8 mouse cellular contexts compared by ENCODE assay signal in the genomic region with DNA sequence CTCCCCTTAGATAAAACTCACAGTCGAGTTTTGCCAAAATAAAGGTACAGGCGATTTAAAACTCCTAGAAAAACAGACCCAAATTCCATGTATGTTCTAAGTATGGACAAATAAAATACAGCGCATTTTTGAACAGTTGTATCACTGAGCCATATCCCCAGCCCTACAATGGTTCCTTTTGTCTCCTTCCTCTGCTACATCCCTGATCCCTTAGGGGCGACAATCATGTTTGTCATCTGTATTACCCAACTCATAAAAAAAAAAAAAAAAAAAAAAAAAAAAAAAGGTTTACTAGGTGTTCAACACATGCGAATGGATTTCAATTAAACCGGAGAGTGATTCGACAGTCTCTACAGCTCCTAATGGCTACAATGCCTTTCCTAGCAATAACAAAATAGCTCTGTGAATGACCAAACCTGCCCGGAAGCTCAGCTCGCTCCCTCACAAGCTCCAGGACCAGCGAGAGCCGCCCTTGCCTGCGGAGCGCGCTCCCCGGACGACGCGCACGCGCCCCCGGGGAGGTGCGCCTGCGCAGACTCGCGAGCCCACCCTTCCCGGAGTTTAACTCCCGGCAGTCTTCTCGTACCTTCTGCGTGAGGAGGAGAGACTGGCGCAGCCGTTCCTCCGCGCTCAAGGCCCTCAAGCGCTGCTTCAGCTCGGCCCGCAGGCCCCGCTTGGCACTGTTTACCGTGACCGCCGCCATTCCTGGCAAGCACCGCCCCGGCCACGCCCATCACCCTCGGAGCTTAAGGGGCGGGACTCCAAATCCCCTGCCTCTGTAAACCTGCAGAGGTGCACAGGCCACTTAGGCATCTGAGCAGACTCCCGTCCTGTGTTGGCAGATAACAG. TPM values are rescaled to one million over a fixed set of nuclear protein-coding genes. Genes with fewer than 3 reads are reported as not detected.
DNase-seq lines count a peak whose midpoint lies in the region; ATAC-seq and TF ChIP-seq lines count a peak whose summit lies in the region.
"Not testable (repeated sequence)": the region's sequence is repeated elsewhere in the genome, so short reads cannot be mapped to it uniquely, and the experiment has no call there.

No protein-coding gene starts in this region.

- H3K27ac ChIP-seq in embryonic facial prominence, embryonic 12.5 days: peak overlapping the region; percentile 82; the same call in 1 of the 2 replicates
- H3K27ac ChIP-seq in heart, embryonic 11.5 days (ENCODE audit: low read depth, low read length): peak overlapping the region; percentile 50; the same call in 1 of the 2 replicates
- not testable (repeated sequence) for H3K27ac ChIP-seq in intestine, postnatal 0 days (ENCODE audit: low read depth, low read length)
- H3K27ac ChIP-seq in limb, embryonic 12.5 days: peak overlapping the region; percentile 80; the same call in 1 of the 2 replicates
- peak overlapping the region; percentile 81 for H3K27ac ChIP-seq in midbrain, embryonic 12.5 days (replicated peaks)

- 0 out of 2 replicates have a peak overlapping the region, but pooled peaks have one; percentile 4 for H3K9ac ChIP-seq in embryonic facial prominence, embryonic 12.5 days
- H3K9ac ChIP-seq in heart, embryonic 11.5 days (ENCODE audit: low read depth, low read length): 0 out of 2 replicates have a peak overlapping the region, but pooled peaks have one; percentile 16
- H3K9ac ChIP-seq in intestine, postnatal 0 days (ENCODE audit: low read depth, low read length); limb, embryonic 12.5 days (replicated peaks); midbrain, embryonic 12.5 days (replicated peaks): not testable (repeated sequence)

- peak overlapping the region; percentile 39 for H3K4me2 ChIP-seq in embryonic facial prominence, embryonic 12.5 days (replicated peaks)
- H3K4me2 ChIP-seq in heart, embryonic 11.5 days: peak overlapping the region; percentile 55
- peak overlapping the region; percentile 52 for H3K4me2 ChIP-seq in intestine, postnatal 0 days (replicated peaks; ENCODE audit: low read depth)
- H3K4me2 ChIP-seq in limb, embryonic 12.5 days: peak overlapping the region; percentile 51
- peak overlapping the region; percentile 40 for H3K4me2 ChIP-seq in midbrain, embryonic 12.5 days (replicated peaks)

- DNase-seq in brain, embryonic 14.5 days (ENCODE audit: low read depth): peak; percentile 60
- peak; percentile 13 for DNase-seq in right cerebral cortex, postnatal 4 days

- H3K9me3 ChIP-seq in embryonic facial prominence, embryonic 12.5 days; heart, embryonic 11.5 days (replicated peaks; ENCODE audit: control insufficient read depth, low read length); intestine, postnatal 0 days (ENCODE audit: control insufficient read depth); limb, embryonic 12.5 days; midbrain, embryonic 12.5 days: not testable (repeated sequence)

- peak; percentile 83 for ATAC-seq in CD4-positive, CD25-positive, alpha-beta regulatory T cell, adult 4 months
- ATAC-seq in embryonic facial prominence, embryonic 12.5 days (ENCODE audit: insufficient number of reproducible peaks, insufficient read depth, low FRiP score, low TSS enrichment): peak; percentile 94
- peak; percentile 88 for ATAC-seq in heart, embryonic 11.5 days (replicated peaks; ENCODE audit: insufficient number of reproducible peaks, low FRiP score, low TSS enrichment)
- peak; percentile 92 for ATAC-seq in intestine, postnatal 0 days
- peak; percentile 93 for ATAC-seq in limb, embryonic 12.5 days (ENCODE audit: insufficient number of reproducible peaks, insufficient read depth, low FRiP score, low TSS enrichment, low read depth)
- peak; percentile 95 for ATAC-seq in midbrain, embryonic 12.5 days (ENCODE audit: low FRiP score, low read depth)

- peak overlapping the region; percentile 30 for H3K4me3 ChIP-seq in embryonic facial prominence, embryonic 12.5 days
- H3K4me3 ChIP-seq in heart, embryonic 11.5 days (ENCODE audit: low read depth, low read length): peak overlapping the region; percentile 35
- peak overlapping the region; percentile 30 for H3K4me3 ChIP-seq in intestine, postnatal 0 days (ENCODE audit: low read depth, low read length)
- peak overlapping the region; percentile 33 for H3K4me3 ChIP-seq in limb, embryonic 12.5 days (replicated peaks)
- peak overlapping the region; percentile 31 for H3K4me3 ChIP-seq in midbrain, embryonic 12.5 days

- 13% methylated on average over 7 of the region's 46 CpGs for WGBS in embryonic facial prominence, embryonic 12.5 days
- 12% methylated on average over 16 of the region's 46 CpGs for WGBS in heart, embryonic 11.5 days (ENCODE audit: insufficient replicate concordance)
- WGBS in intestine, postnatal 0 days: 10% methylated on average over 7 of the region's 46 CpGs
- 17% methylated on average over 24 of the region's 46 CpGs for WGBS in limb, embryonic 12.5 days
- WGBS in midbrain, embryonic 12.5 days: 8% methylated on average over 22 of the region's 46 CpGs

- not testable (repeated sequence) for TF ChIP-seq CTCF in brain, embryonic 14.5 days (IDR thresholded peaks at IDR 0.05; ENCODE audit: borderline replicate concordance, extremely low read depth, insufficient read depth, insufficient read length); intestine, postnatal 0 days (IDR thresholded peaks at IDR 0.05; ENCODE audit: low read depth)

- not testable (repeated sequence) for H3K27me3 ChIP-seq in embryonic facial prominence, embryonic 12.5 days; heart, embryonic 11.5 days (ENCODE audit: control insufficient read depth, insufficient read depth, low read length); intestine, postnatal 0 days (replicated peaks; ENCODE audit: control insufficient read depth, insufficient read depth, low read length); limb, embryonic 12.5 days; midbrain, embryonic 12.5 days

- not testable (repeated sequence) for H3K36me3 ChIP-seq in embryonic facial prominence, embryonic 12.5 days; heart, embryonic 11.5 days (ENCODE audit: control insufficient read depth, insufficient read depth, low read length); intestine, postnatal 0 days (ENCODE audit: control insufficient read depth, insufficient read depth); limb, embryonic 12.5 days; midbrain, embryonic 12.5 days

- not testable (repeated sequence) for H3K4me1 ChIP-seq in embryonic facial prominence, embryonic 12.5 days; heart, embryonic 11.5 days (ENCODE audit: control insufficient read depth, insufficient read depth, low read length); intestine, postnatal 0 days (replicated peaks; ENCODE audit: control insufficient read depth, insufficient read depth, low read length); limb, embryonic 12.5 days (replicated peaks); midbrain, embryonic 12.5 days

- TF ChIP-seq POLR2A in brain, embryonic 14.5 days (IDR thresholded peaks at IDR 0.05; ENCODE audit: borderline replicate concordance, extremely low read depth, insufficient read depth, insufficient read length, poor library complexity, severe bottlenecking): not testable (repeated sequence)

RNA-seq across cellular contexts. Expression of a gene that starts 0.8 kb away (rescaled TPM):
- polyA plus RNA-seq in CD4-positive, CD25-positive, alpha-beta regulatory T cell, adult 4 months (2017; shearing (Covaris generic)): 100 to 1,000 TPM; 110 to 117 TPM
- polyA plus RNA-seq in brain, embryonic 14.5 days (2012; rRNA removed): 25.1 and 26.0 TPM in 2 replicates
- 35.9 and 39.6 TPM in 2 replicates for polyA plus RNA-seq in embryonic facial prominence, embryonic 12.5 days (2016; fragmentation: Nextera tagmentation; extraction: Ambion mirVana)
- polyA plus RNA-seq in heart, embryonic 11.5 days (2014; fragmentation: Nextera tagmentation; extraction: Ambion mirVana): 21.0 and 22.9 TPM in 2 replicates
- polyA plus RNA-seq in intestine, postnatal 0 days (2015; fragmentation: Nextera tagmentation; extraction: Ambion mirVana): 51.1 and 53.3 TPM in 2 replicates
- polyA plus RNA-seq in limb, embryonic 12.5 days (2016; fragmentation: Nextera tagmentation; extraction: Ambion mirVana): 36.6 and 42.9 TPM in 2 replicates
- 31.7 and 32.3 TPM in 2 replicates for polyA plus RNA-seq in midbrain, embryonic 12.5 days (2016; fragmentation: Nextera tagmentation; extraction: Ambion mirVana)

RNA-seq across cellular contexts. Expression of a gene that starts 12.4 kb away (rescaled TPM):
- 10 to 100 TPM; 54.1 to 68.7 TPM for polyA plus RNA-seq in CD4-positive, CD25-positive, alpha-beta regulatory T cell, adult 4 months (2017; shearing (Covaris generic))
- 0.14 TPM in 1 of 2 replicates, not detected in the other for polyA plus RNA-seq in brain, embryonic 14.5 days (2012; rRNA removed)
- not detected in 2 replicates for polyA plus RNA-seq in embryonic facial prominence, embryonic 12.5 days (2016; fragmentation: Nextera tagmentation; extraction: Ambion mirVana)
- polyA plus RNA-seq in heart, embryonic 11.5 days (2014; fragmentation: Nextera tagmentation; extraction: Ambion mirVana): not detected in 2 replicates
- 1.6 and 2.4 TPM in 2 replicates for polyA plus RNA-seq in intestine, postnatal 0 days (2015; fragmentation: Nextera tagmentation; extraction: Ambion mirVana)
- polyA plus RNA-seq in limb, embryonic 12.5 days (2016; fragmentation: Nextera tagmentation; extraction: Ambion mirVana): 0.28 and 0.44 TPM in 2 replicates
- not detected in 2 replicates for polyA plus RNA-seq in midbrain, embryonic 12.5 days (2016; fragmentation: Nextera tagmentation; extraction: Ambion mirVana)

Comparison
In these comparisons a context has a peak if more than half of its experiments do, and no peak if none do; other contexts are left out.
1. RNA of a gene that starts 12.4 kb away (polyA plus RNA-seq): 54.1 to 68.7 TPM in CD4-positive, CD25-positive, alpha-beta regulatory T cell, adult 4 months; 1.6 to 2.4 TPM in intestine, postnatal 0 days, 0.28 to 0.44 TPM in limb, embryonic 12.5 days, not detected in heart, embryonic 11.5 days, 0.14 TPM in brain, embryonic 14.5 days, not detected in embryonic facial prominence, embryonic 12.5 days and not detected in midbrain, embryonic 12.5 days; every median in the first group is over 10 times any median in the second.
2. Peak in every context shown above with its lines, with median percentiles within 50 percentile points of each other: ATAC-seq, H3K4me2 ChIP-seq and H3K4me3 ChIP-seq.